Mouse (Mus musculus) brain, embryonic 14.5 days (tissue): ENCODE data around the gene Gm7980. TPM values are rescaled to one million over a fixed set of nuclear protein-coding genes. Genes with fewer than 3 reads are reported as not detected.
"Not testable (repeated sequence)": the region's sequence is repeated elsewhere in the genome, so short reads cannot be mapped to it uniquely, and the experiment has no call there.

ENCODE experiments used
- DNase-seq: peaks from one replicate; pipeline ENCODE4 v3.0.0-alpha.2; 2011; ENCODE audit warnings: low read depth
- polyA plus RNA-seq: library from polyadenylated mRNA; depleted of rRNA; stranded (reverse); fragments of >200 nt; gene quantifications from 2 replicates; pipeline ENCODE4 v1.2.3, GENCODE M21; 2012; rRNA removed

Gm7980 gene
- polyA plus RNA-seq = not detected in 2 replicates

DNA sequence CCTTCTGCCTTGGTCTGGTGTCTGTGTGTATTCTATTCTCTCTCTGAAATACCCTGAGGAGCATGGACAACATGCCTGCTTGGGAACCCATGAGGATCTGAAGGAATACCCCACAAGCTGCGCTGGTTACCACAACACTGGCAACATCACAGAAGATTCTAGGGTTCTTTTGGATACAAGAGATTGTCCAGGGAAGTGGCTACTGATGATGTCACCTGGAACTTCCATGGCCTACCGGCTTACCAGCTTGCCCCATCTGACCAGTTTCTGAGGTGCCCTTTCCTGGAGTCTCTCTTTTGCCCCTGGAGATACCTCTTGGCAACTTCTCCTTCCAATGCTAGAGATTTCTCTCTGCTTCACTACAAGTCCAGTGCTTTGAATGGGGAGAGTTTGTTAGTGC is at the start of gene Gm7980:
Gm7980 (minus strand) TSS at position 101 of the 400 bp plus-strand sequence.
- DNase-seq = not testable (repeated sequence)

DNA sequence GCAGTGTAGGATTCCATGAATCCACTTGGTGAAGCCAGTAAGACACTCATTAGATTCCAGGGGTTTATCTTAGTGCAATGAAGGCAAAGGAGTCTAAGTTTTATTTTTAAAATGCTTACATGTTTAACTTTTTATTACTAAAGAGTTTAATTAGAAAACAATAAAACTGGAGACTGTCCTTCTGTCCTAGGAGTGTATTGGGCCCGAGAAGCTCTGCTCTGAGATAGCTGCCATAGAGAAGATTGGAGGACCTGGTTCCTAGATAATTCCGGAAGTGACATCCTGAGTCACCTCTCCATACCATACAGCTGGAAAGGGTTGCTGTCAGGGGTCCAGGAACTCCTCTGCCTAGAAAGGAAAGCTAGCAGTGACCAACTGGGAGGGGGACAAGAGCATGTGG is 36.6 kb upstream of the Gm7980 start, which contains the start of gene 1700024B05Rik:
1700024B05Rik (plus strand) TSS at position 301 of the 400 bp plus-strand sequence.
- DNase-seq = not testable (repeated sequence)

DNA sequence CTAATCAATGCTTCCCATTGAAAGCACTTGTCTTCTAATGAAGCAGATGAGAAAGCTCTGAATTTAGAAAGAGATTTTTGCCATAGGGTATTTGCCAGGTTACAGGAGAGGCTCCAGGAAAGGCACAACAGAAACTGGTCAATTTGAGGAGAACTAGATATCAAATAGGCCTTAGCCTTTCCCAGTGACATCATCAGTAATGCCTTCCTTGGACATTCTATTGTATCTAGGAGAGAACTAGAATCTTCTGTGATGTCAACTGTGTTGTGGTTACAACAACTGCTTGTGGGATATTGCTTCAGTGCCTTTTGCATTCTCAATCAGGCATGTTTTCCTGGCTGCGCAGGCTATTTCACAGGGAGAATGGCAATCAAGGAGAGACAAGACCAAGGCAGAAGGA is 17.6 kb upstream of the Gm7980 start, which contains the start of gene 1700049E17Rik1:
1700049E17Rik1 (plus strand) TSS at position 301 of the 400 bp plus-strand sequence.
- DNase-seq = not testable (repeated sequence)

Other genes with a start within 250 kb of the Gm7980 start
- not detected in 2 replicates for gene Gm8068, start 205.4 kb downstream of the Gm7980 start, polyA plus RNA-seq
- not detected in 2 replicates for gene Gm7929, start 156.7 kb downstream of the Gm7980 start, polyA plus RNA-seq
- not detected in 2 replicates for gene Gm47189, start 134.8 kb downstream of the Gm7980 start, polyA plus RNA-seq
- not detected in 2 replicates for gene 1700049E17Rik1, start 17.7 kb upstream of the Gm7980 start, polyA plus RNA-seq
- gene 1700024B05Rik, start 36.7 kb upstream of the Gm7980 start, polyA plus RNA-seq = not detected in 2 replicates
- gene Gm6401, start 60.6 kb upstream of the Gm7980 start, polyA plus RNA-seq = not detected in 2 replicates
- not detected in 2 replicates for gene Gm3543, start 76.0 kb upstream of the Gm7980 start, polyA plus RNA-seq
- gene Gm7951, start 210.1 kb upstream of the Gm7980 start, polyA plus RNA-seq = not detected in 2 replicates